Mouse (Mus musculus): ENCODE measurements around the gene Dpep1.

Gene Dpep1

GRCm38 (mm10) chr8:123185566-123186409 lies at the start of gene Dpep1:
Gene Dpep1, plus strand, starts transcription at chr8:123186242.
- no peak for DNase-seq (ENCODE audit: low read depth in 1 of 2, low spot score in 2 of 2)

- DNase-seq (ENCODE audit: low read depth in 1 of 2, low spot score in 2 of 2): no peak
Measured at GRCm38 (mm10) chr8:123136287-123136686, 49.8 kb upstream of the Dpep1 start.

GRCm38 (mm10) chr8:123137645-123138077 lies 48.4 kb upstream of the Dpep1 start:
- no peak for DNase-seq (ENCODE audit: low read depth in 1 of 2, low spot score in 2 of 2)

- no peak for DNase-seq (ENCODE audit: low read depth in 1 of 2, low spot score in 2 of 2)
Measured at GRCm38 (mm10) chr8:123138741-123139140, 47.3 kb upstream of the Dpep1 start.

- DNase-seq (ENCODE audit: low read depth in 1 of 2, low spot score in 2 of 2): no peak
Measured at GRCm38 (mm10) chr8:123141741-123142462, 44.1 kb upstream of the Dpep1 start.

- no peak for DNase-seq (ENCODE audit: low read depth in 1 of 2, low spot score in 2 of 2)
Measured at GRCm38 (mm10) chr8:123145279-123145678, 40.8 kb upstream of the Dpep1 start.

- no peak for DNase-seq (ENCODE audit: low read depth in 1 of 2, low spot score in 2 of 2)
Measured at GRCm38 (mm10) chr8:123146390-123146789, 39.7 kb upstream of the Dpep1 start.

- no peak for DNase-seq (ENCODE audit: low read depth in 1 of 2, low spot score in 2 of 2)
Measured at GRCm38 (mm10) chr8:123150737-123151171, 35.3 kb upstream of the Dpep1 start.

GRCm38 (mm10) chr8:123155177-123155576 lies 30.9 kb upstream of the Dpep1 start:
- DNase-seq (ENCODE audit: low read depth in 1 of 2, low spot score in 2 of 2): no peak

GRCm38 (mm10) chr8:123156070-123156773 lies 29.8 kb upstream of the Dpep1 start:
- DNase-seq (ENCODE audit: low read depth in 1 of 2, low spot score in 2 of 2): no peak

GRCm38 (mm10) chr8:123157888-123158465 lies 28.1 kb upstream of the Dpep1 start, which contains the start of gene Sult5a1:
Gene Sult5a1, minus strand, starts transcription at chr8:123158315.
- DNase-seq (ENCODE audit: low read depth in 1 of 2, low spot score in 2 of 2): no peak

- no peak for DNase-seq (ENCODE audit: low read depth in 1 of 2, low spot score in 2 of 2)
Measured at GRCm38 (mm10) chr8:123181391-123181790, 4.7 kb upstream of the Dpep1 start.

- no peak for DNase-seq (ENCODE audit: low read depth in 1 of 2, low spot score in 2 of 2)
Measured at GRCm38 (mm10) chr8:123188006-123188405, 2.0 kb downstream of the Dpep1 start.

- DNase-seq (ENCODE audit: low read depth in 1 of 2, low spot score in 2 of 2): no peak
Measured at GRCm38 (mm10) chr8:123188841-123189240, 2.8 kb downstream of the Dpep1 start.

- peak in 1 of 2 experiments; percentile 16 for DNase-seq (ENCODE audit: low read depth in 1 of 2, low spot score in 2 of 2)
Measured at GRCm38 (mm10) chr8:123190678-123191077, 4.6 kb downstream of the Dpep1 start.

- no peak for DNase-seq (ENCODE audit: low read depth in 1 of 2, low spot score in 2 of 2)
Measured at GRCm38 (mm10) chr8:123191908-123192307, 5.9 kb downstream of the Dpep1 start.

- DNase-seq (ENCODE audit: low read depth in 1 of 2, low spot score in 2 of 2): no peak
Measured at GRCm38 (mm10) chr8:123193771-123194170, 7.7 kb downstream of the Dpep1 start.

- DNase-seq (ENCODE audit: low read depth in 1 of 2, low spot score in 2 of 2): peak in 1 of 2 experiments; percentile 10
Measured at GRCm38 (mm10) chr8:123197016-123197415, 11.0 kb downstream of the Dpep1 start.

GRCm38 (mm10) chr8:123199864-123200263 lies 13.8 kb downstream of the Dpep1 start:
- DNase-seq (ENCODE audit: low read depth in 1 of 2, low spot score in 2 of 2): no peak

GRCm38 (mm10) chr8:123202288-123202687 lies 16.2 kb downstream of the Dpep1 start:
- peak in 1 of 2 experiments; percentile 53 for DNase-seq (ENCODE audit: low read depth in 1 of 2, low spot score in 2 of 2)

- DNase-seq (ENCODE audit: low read depth in 1 of 2, low spot score in 2 of 2): no peak
Measured at GRCm38 (mm10) chr8:123203571-123203970, 17.5 kb downstream of the Dpep1 start.

Measured in monocyte, adult 2 months (primary cell).